10 mouse cellular contexts compared by ENCODE assay signal in genomic region chr8:110218511-110218910, GRCm38 (mm10). TPM values are rescaled to one million over a fixed set of nuclear protein-coding genes. Genes with fewer than 3 reads are reported as not detected.
DNase-seq lines count a peak whose midpoint lies in the region; ATAC-seq and TF ChIP-seq lines count a peak whose summit lies in the region.
"Had no signal": no experiment of that assay in that cellular context is flagged by ENCODE, and none has a peak within 500 bp of the region (broad histone marks: within the 10 kb centered on the region; RNA-seq: fewer than 3 reads in every experiment).

No protein-coding gene starts in this region.

- H3K9me3 ChIP-seq in heart, embryonic 13.5 days, result no peaks in the 10 kb centered on the region
- H3K9me3 ChIP-seq in hindbrain, postnatal 0 days (ENCODE audit: low read length), result no peaks in the 10 kb centered on the region
- no peaks in the 10 kb centered on the region for H3K9me3 ChIP-seq in midbrain, embryonic 15.5 days

- DNase-seq in heart, adult 9 months (ENCODE audit: low spot score in 2 of 2), result no peak
- peak; percentile 7 for DNase-seq in c-Kit-positive CD71-positive TER-119-positive erythroid progenitor cells, embryonic 14.5 days (ENCODE audit: low spot score)
- DNase-seq in hindbrain, postnatal 0 days (ENCODE audit: low spot score), result no peak
- DNase-seq in gastrocnemius, adult 18-20 months (ENCODE audit: low spot score), result no peak
- DNase-seq in frontal cortex, adult 2 months (ENCODE audit: extremely low spot score in 1 of 2, low spot score in 1 of 2), result no peak
- DNase-seq in cerebellum, adult 9-10 months, result no peak
- DNase-seq: cerebellum, postnatal 10 days; spleen, adult 18-20 months had no signal

- peaks cover 28% of the 10 kb centered on the region for H3K36me3 ChIP-seq in heart, embryonic 13.5 days
- peaks cover 26% of the 10 kb centered on the region for H3K36me3 ChIP-seq in hindbrain, postnatal 0 days (ENCODE audit: insufficient read depth, low read length)
- peaks cover 26% of the 10 kb centered on the region for H3K36me3 ChIP-seq in midbrain, embryonic 15.5 days (replicated peaks)

- H3K4me2 ChIP-seq in heart, embryonic 13.5 days, result peak overlapping the region; percentile 85
- peak overlapping the region; percentile 83 for H3K4me2 ChIP-seq in hindbrain, postnatal 0 days (ENCODE audit: low read depth, low read length)
- peak overlapping the region; percentile 74 for H3K4me2 ChIP-seq in midbrain, embryonic 15.5 days

- TF ChIP-seq CTCF in hindbrain, postnatal 0 days (IDR thresholded peaks at IDR 0.05; ENCODE audit: low read depth), result no peak

- 0 out of 2 replicates have a peak, but pooled peaks cover 2% of the 10 kb centered on the region for H3K27me3 ChIP-seq in heart, embryonic 13.5 days (replicated peaks)
- H3K27me3 ChIP-seq in hindbrain, postnatal 0 days (ENCODE audit: insufficient read depth, low read length), result no peaks in the 10 kb centered on the region
- no peaks in the 10 kb centered on the region for H3K27me3 ChIP-seq in midbrain, embryonic 15.5 days (replicated peaks)

- no peak overlapping the region for H3K27ac ChIP-seq in heart, embryonic 13.5 days (replicated peaks)
- H3K27ac ChIP-seq in hindbrain, postnatal 0 days, result no peak overlapping the region
- H3K27ac ChIP-seq in midbrain, embryonic 15.5 days, result no peak overlapping the region

- WGBS in heart, embryonic 13.5 days, result 55% methylated on average over 5 of the region's 5 CpGs
- WGBS in hindbrain, postnatal 0 days, result 72% methylated on average over 5 of the region's 5 CpGs
- 78% methylated on average over 5 of the region's 5 CpGs for WGBS in midbrain, embryonic 15.5 days

- H3K4me1 ChIP-seq in heart, embryonic 13.5 days, result peaks cover 13% of the 10 kb centered on the region
- peaks cover 8% of the 10 kb centered on the region for H3K4me1 ChIP-seq in hindbrain, postnatal 0 days (ENCODE audit: insufficient read depth, low read length)
- H3K4me1 ChIP-seq in midbrain, embryonic 15.5 days, result peaks cover 28% of the 10 kb centered on the region

- H3K9ac ChIP-seq in heart, embryonic 13.5 days, result peak overlapping the region; percentile 80
- H3K9ac ChIP-seq in hindbrain, postnatal 0 days (replicated peaks; ENCODE audit: low read length), result peak overlapping the region; percentile 44; the same call in 1 of the 2 replicates
- peak overlapping the region; percentile 55; the same call in 1 of the 2 replicates for H3K9ac ChIP-seq in midbrain, embryonic 15.5 days

- peak overlapping the region; percentile 79 for H3K4me3 ChIP-seq in heart, embryonic 13.5 days
- peak overlapping the region; percentile 50 for H3K4me3 ChIP-seq in hindbrain, postnatal 0 days (ENCODE audit: low read length)
- peak overlapping the region; percentile 68 for H3K4me3 ChIP-seq in midbrain, embryonic 15.5 days

- no peak for ATAC-seq in heart, embryonic 13.5 days (ENCODE audit: extremely low read depth, insufficient number of reproducible peaks, low FRiP score, low TSS enrichment)
- ATAC-seq in hindbrain, postnatal 0 days, result no peak
- no peak for ATAC-seq in midbrain, embryonic 15.5 days (replicated peaks)

RNA-seq across cellular contexts. Expression of gene Cmtr2, which starts 3.0 kb away (rescaled TPM):
- polyA plus RNA-seq in heart, embryonic 13.5 days (2015; fragmentation: Nextera tagmentation; extraction: Ambion mirVana), result 5.1 and 5.4 TPM in 2 replicates
- 13.9 and 15.0 TPM in 2 replicates for total RNA-seq in hindbrain, postnatal 0 days (2014; rRNA removed)
- 5.6 and 6.2 TPM in 2 replicates for polyA plus RNA-seq in hindbrain, postnatal 0 days (2015; fragmentation: Nextera tagmentation; extraction: Ambion mirVana)
- 11.4 and 12.5 TPM in 2 replicates for polyA plus RNA-seq in midbrain, embryonic 15.5 days (2015; fragmentation: Nextera tagmentation; extraction: Ambion mirVana)
- 1 to 10 TPM; 3.3 to 3.4 TPM for total RNA-seq in gastrocnemius, adult 18-20 months (2021)
- 12.0 TPM in 2 replicates for polyA plus RNA-seq in frontal cortex, adult 2 months (2012; rRNA removed)

RNA-seq across cellular contexts. Expression of gene Hydin, which starts 48.3 kb away (rescaled TPM):
- 0.20 and 0.21 TPM in 2 replicates for polyA plus RNA-seq in heart, embryonic 13.5 days (2015; fragmentation: Nextera tagmentation; extraction: Ambion mirVana)
- 0.54 and 0.73 TPM in 2 replicates for total RNA-seq in hindbrain, postnatal 0 days (2014; rRNA removed)
- 0.39 and 0.48 TPM in 2 replicates for polyA plus RNA-seq in hindbrain, postnatal 0 days (2015; fragmentation: Nextera tagmentation; extraction: Ambion mirVana)
- 0.34 and 0.44 TPM in 2 replicates for polyA plus RNA-seq in midbrain, embryonic 15.5 days (2015; fragmentation: Nextera tagmentation; extraction: Ambion mirVana)
- under 1 TPM in 1 of 2 experiments, not detected in 1; 0.05 TPM for total RNA-seq in gastrocnemius, adult 18-20 months (2021)
- 0.55 and 0.74 TPM in 2 replicates for polyA plus RNA-seq in frontal cortex, adult 2 months (2012; rRNA removed)

RNA-seq across cellular contexts. Expression of gene Calb2, which starts 50.5 kb away (rescaled TPM):
- 2.2 and 2.8 TPM in 2 replicates for polyA plus RNA-seq in heart, embryonic 13.5 days (2015; fragmentation: Nextera tagmentation; extraction: Ambion mirVana)
- 50.8 and 66.2 TPM in 2 replicates for total RNA-seq in hindbrain, postnatal 0 days (2014; rRNA removed)
- polyA plus RNA-seq in hindbrain, postnatal 0 days (2015; fragmentation: Nextera tagmentation; extraction: Ambion mirVana), result 166 and 168 TPM in 2 replicates
- 144 and 153 TPM in 2 replicates for polyA plus RNA-seq in midbrain, embryonic 15.5 days (2015; fragmentation: Nextera tagmentation; extraction: Ambion mirVana)
- not detected for total RNA-seq in gastrocnemius, adult 18-20 months (2021)
- 368 and 421 TPM in 2 replicates for polyA plus RNA-seq in frontal cortex, adult 2 months (2012; rRNA removed)

Comparison
In these comparisons a context has a peak if more than half of its experiments do, and no peak if none do; other contexts are left out.
1. RNA of gene Calb2, which starts 50.5 kb away (polyA plus RNA-seq): 368 to 421 TPM in frontal cortex, adult 2 months, 166 to 168 TPM in hindbrain, postnatal 0 days and 144 to 153 TPM in midbrain, embryonic 15.5 days; 2.2 to 2.8 TPM in heart, embryonic 13.5 days; every median in the first group is over 10 times any median in the second.
2. Peak in every context shown above with its lines, with median percentiles within 50 percentile points of each other: H3K4me2 ChIP-seq, H3K4me3 ChIP-seq and H3K9ac ChIP-seq.